Mouse (Mus musculus) hindbrain, embryonic 16.5 days (tissue): ENCODE measurements at regions not wholly inside any gene's neighbourhood (a gene's known extent, or its start where the extent isn't known, plus 50 kb on each side); places are given as distances from the start of the nearest gene placed in this dataset.

Experiments
- ATAC-seq: fragments of 200-750 bp; cut with Nextera tagmentation; 2 replicates; pipeline ENCODE4 v1.8.0; 2017; ENCODE audit warnings: moderate TSS enrichment, moderate library complexity
- H3K27ac ChIP-seq: fragments of 300-500 bp; sonication (generic); 2 replicates; pipeline ENCODE4 v1.5.1; 2014; ENCODE audit warnings: low read depth, mild to moderate bottlenecking, control low read depth, low read length, moderate library complexity
- H3K27me3 ChIP-seq: fragments of 300-500 bp; sonication (generic); replicated peaks from 2 replicates; pipeline ENCODE4 v1.6.1; 2014; ENCODE audit warnings: low read length; ENCODE audit not compliant: control insufficient read depth, insufficient read depth
- H3K36me3 ChIP-seq: fragments of 300-500 bp; sonication (generic); 2 replicates; pipeline ENCODE4 v1.6.1; 2014; ENCODE audit warnings: mild to moderate bottlenecking, low read length, moderate library complexity, mixed read lengths; ENCODE audit not compliant: control insufficient read depth, insufficient read depth
- H3K4me1 ChIP-seq: fragments of 300-500 bp; sonication (generic); 2 replicates; pipeline ENCODE4 v1.6.1; 2014; ENCODE audit warnings: low read depth, low read length; ENCODE audit not compliant: control insufficient read depth, insufficient read depth
- H3K4me2 ChIP-seq: fragments of 300-500 bp; sonication (generic); 2 replicates; pipeline ENCODE4 v1.6.1; 2014; ENCODE audit warnings: mild to moderate bottlenecking, low read length, control low read depth, moderate library complexity
- H3K4me3 ChIP-seq: fragments of 300-500 bp; sonication (generic); 2 replicates; pipeline ENCODE4 v1.5.1; 2014; ENCODE audit warnings: mild to moderate bottlenecking, low read length, control low read depth, moderate library complexity
- H3K9ac ChIP-seq: fragments of 300-500 bp; sonication (generic); 2 replicates; pipeline ENCODE4 v1.6.1; 2014; ENCODE audit warnings: low read depth, mild to moderate bottlenecking, control low read depth, low read length, moderate library complexity
- H3K9me3 ChIP-seq: fragments of 300-500 bp; sonication (generic); 2 replicates; pipeline ENCODE4 v1.6.1; 2014; ENCODE audit warnings: mild to moderate bottlenecking, low read length, moderate library complexity; ENCODE audit not compliant: control insufficient read depth
- WGBS: fragments of 180-500 bp; shearing (Covaris S2); extraction: QIAGEN DNeasy Blood & Tissue Kit; methylation state at CpG from one replicate; pipeline ENCODE4 v1.1.7; 2014; 5-methylcytosine and 5-hydroxymethylcytosine counted together

DNA sequence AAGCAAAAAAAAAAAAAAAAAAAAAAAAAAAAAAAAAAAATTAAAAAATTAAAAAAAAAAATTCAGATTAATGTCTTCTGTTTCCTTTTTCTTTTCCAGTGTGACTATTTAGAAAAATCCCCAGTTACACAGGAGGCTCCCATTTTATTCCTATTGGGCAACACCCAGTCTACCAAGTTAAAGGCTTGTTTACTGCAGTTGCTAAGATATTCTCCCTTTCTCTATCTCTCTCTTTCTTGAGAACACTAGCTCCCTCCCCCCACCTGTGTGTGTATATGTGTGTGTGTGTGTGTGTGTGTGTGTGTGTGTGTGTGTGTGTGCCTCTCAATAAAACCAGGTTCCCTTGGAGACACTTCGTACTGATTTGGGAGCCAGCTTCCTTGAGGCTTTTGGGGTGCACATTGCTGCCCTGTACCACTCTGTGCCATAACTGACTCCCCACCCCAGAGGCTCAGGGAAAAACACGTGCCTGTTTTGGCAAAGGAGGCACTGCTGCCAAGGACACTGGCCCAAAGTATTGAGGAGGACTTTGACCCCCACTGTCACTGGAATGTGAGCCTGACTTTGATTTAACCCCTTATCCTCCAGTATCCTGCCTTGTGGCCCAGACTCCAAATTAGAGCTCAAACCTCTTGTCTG lies 50.3 kb downstream of the Anapc15-ps start:
- H3K4me1 ChIP-seq: peaks cover 6% of the 10 kb centered on the region; the same call in 1 of the 2 replicates
- whole genome bisulfite sequencing: 13% methylated on average over 2 of the region's 2 CpGs
- H3K4me3 ChIP-seq: no peak overlapping the region
- no peak overlapping the region for H3K4me2 ChIP-seq
- ATAC-seq: peak; percentile 72; the same call in 1 of the 2 replicates
- no peaks in the 10 kb centered on the region for H3K27me3 ChIP-seq
- H3K9ac ChIP-seq: no peak overlapping the region
- H3K36me3 ChIP-seq: no peaks in the 10 kb centered on the region
- H3K27ac ChIP-seq: no peak overlapping the region
- no peaks in the 10 kb centered on the region for H3K9me3 ChIP-seq

- Histone ChIP-seq H3K27me3 (no peaks in the 10 kb centered on the region), H3K27ac (no peak overlapping the region), H3K4me3 (no peak overlapping the region), H3K9me3 (no peaks in the 10 kb centered on the region), H3K4me2 (no peak overlapping the region), H3K36me3 (no peaks in the 10 kb centered on the region), H3K4me1 (peaks cover 6% of the 10 kb centered on the region; the same call in 1 of the 2 replicates), H3K9ac (no peak overlapping the region)
- WGBS: 81% methylated on average over 3 of the region's 3 CpGs
- no peak for ATAC-seq
Measured at GRCm38 (mm10) chr10:95620796-95621195, 52.5 kb downstream of the Anapc15-ps start.

DNA sequence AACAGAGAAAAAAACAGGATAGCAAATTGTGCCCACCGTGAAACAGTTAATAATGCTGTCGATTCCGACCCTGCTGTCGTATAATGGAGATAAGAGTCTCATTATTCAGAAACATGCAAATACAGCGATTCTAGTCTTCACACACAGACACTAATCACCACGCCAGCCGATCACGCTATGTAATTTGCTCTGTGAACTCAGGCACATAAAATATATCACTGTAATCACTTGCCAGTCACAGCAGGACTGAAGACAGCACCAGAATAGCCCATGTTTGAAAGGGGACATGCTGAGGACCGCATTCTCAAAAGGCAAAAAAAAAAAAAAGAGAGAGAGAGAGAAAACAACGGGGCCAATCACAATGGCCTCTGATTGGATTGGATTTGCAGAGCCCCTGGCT lies 53.6 kb downstream of the Anapc15-ps start:
- H3K9ac ChIP-seq: no peak overlapping the region
- H3K9me3 ChIP-seq: no peaks in the 10 kb centered on the region
- no peak overlapping the region; the same call in 1 of the 2 replicates for H3K27ac ChIP-seq
- no peaks in the 10 kb centered on the region for H3K36me3 ChIP-seq
- H3K27me3 ChIP-seq: no peaks in the 10 kb centered on the region
- H3K4me3 ChIP-seq: peak overlapping the region; percentile 12; the same call in 1 of the 2 replicates
- peak; percentile 60 for ATAC-seq
- peaks cover 6% of the 10 kb centered on the region; the same call in 1 of the 2 replicates for H3K4me1 ChIP-seq
- 9% methylated on average over 10 of the region's 10 CpGs for WGBS
- peak overlapping the region; percentile 46 for H3K4me2 ChIP-seq

DNA sequence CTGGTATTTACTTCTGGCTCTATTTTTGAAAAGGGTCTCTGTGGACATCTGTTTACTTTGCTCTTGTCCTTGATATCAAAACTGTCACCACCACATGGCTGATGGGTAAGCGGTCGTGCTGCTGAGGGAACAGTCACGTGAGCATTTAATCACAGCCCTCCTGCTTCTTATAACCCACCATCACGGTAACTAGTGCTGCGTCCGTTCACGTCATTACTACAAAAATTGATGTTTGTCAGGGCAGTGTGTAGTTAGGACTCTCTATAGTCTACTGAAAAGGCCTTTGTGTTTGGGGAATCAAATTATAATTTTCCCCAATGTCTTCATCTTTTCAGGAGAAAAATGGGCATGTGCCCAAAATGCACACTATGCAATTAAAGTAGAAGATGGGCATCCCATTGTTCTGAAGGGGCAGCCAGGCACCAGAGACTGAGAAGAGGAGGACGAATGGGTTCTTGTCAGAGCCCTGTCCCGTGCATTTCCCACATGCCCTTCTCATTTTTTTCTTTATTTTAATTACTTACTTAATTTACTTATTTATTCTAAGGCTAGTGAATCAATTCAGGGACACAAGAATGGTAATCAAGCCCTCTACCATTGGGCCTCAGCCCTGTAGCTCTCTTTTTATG lies 54.6 kb upstream of the Nudt4 start:
- no peaks in the 10 kb centered on the region for H3K36me3 ChIP-seq
- 0 out of 2 replicates have a peak, but pooled peaks have one; percentile 5 for ATAC-seq
- WGBS: 40% methylated on average over 9 of the region's 9 CpGs
- no peak overlapping the region for H3K9ac ChIP-seq
- H3K4me3 ChIP-seq: no peak overlapping the region
- no peak overlapping the region for H3K27ac ChIP-seq
- H3K9me3 ChIP-seq: no peaks in the 10 kb centered on the region
- H3K27me3 ChIP-seq: no peaks in the 10 kb centered on the region
- H3K4me1 ChIP-seq: peaks cover 6% of the 10 kb centered on the region; the same call in 1 of the 2 replicates
- no peak overlapping the region for H3K4me2 ChIP-seq

- Histone ChIP-seq H3K9me3 (no peaks in the 10 kb centered on the region), H3K4me2 (no peak overlapping the region), H3K4me1 (peaks cover 6% of the 10 kb centered on the region; the same call in 1 of the 2 replicates), H3K9ac (no peak overlapping the region), H3K36me3 (no peaks in the 10 kb centered on the region), H3K27ac (no peak overlapping the region), H3K27me3 (no peaks in the 10 kb centered on the region), H3K4me3 (no peak overlapping the region)
- ATAC-seq: no peak
- WGBS: 58% methylated on average over 5 of the region's 5 CpGs
Measured at GRCm38 (mm10) chr10:95616821-95617220, 52.9 kb upstream of the Nudt4 start.

- no peaks in the 10 kb centered on the region for H3K9me3 ChIP-seq
- 68% methylated on average over 25 of the region's 25 CpGs for WGBS
- ATAC-seq: no peak
- no peaks in the 10 kb centered on the region for H3K27me3 ChIP-seq
- H3K4me3 ChIP-seq: no peak overlapping the region
- no peak overlapping the region for H3K9ac ChIP-seq
- H3K4me1 ChIP-seq: peaks cover 6% of the 10 kb centered on the region; the same call in 1 of the 2 replicates
- no peak overlapping the region for H3K27ac ChIP-seq
- H3K36me3 ChIP-seq: no peaks in the 10 kb centered on the region
- no peak overlapping the region for H3K4me2 ChIP-seq
Measured at GRCm38 (mm10) chr10:95615849-95616650, 52.1 kb upstream of the Nudt4 start.
